Mouse (Mus musculus) frontal cortex, postnatal 25 days (tissue): ENCODE measurements around the gene Cdh23.

Experiments
- DNase-seq, 2 experiments: peaks; one replicate each; pipeline ENCODE4 v3.0.0; 2022; ENCODE audit warnings: low spot score in 2 of 2

The Cdh23 gene

DNA sequence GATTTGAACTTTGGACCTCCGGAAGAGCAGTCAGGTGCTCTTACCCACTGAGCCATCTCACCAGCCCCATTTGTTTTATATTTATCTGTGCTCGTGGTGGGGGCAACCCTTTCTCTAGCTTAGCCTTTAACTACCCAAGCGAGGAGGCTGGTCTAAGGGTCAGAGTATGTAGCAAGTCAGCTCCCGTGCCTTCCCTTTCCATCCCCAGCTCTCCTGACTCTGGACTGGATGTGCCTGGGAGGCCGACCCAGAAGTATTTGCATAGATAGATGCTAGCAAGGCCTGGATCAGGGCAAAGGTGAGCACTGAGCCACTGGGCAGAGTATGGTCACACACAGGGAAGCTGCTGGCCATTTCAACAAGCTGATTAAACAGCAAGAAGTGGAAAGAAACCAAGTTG is 12.5 kb upstream of the Cdh23 start:
- no peak for DNase-seq

DNA sequence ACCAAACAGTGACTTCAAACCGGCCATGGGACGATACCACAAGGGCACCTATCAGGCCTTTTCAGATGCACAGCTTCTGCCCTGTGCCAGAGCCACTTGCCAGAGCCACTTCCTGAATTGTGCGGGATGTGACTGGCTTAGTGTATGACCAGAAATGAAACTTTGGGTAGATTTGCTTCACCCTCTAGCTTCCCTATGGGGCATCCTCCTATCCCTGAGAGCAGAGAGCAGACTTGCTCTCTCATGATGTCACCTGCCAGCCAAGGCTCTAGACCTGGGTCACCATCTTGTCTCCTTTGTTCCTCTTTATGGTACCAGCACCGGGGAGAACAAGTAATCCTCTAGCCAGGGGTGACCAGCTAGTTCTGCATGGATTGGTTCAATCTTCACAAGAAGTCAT is 10.0 kb upstream of the Cdh23 start:
- DNase-seq, result no peak

DNA sequence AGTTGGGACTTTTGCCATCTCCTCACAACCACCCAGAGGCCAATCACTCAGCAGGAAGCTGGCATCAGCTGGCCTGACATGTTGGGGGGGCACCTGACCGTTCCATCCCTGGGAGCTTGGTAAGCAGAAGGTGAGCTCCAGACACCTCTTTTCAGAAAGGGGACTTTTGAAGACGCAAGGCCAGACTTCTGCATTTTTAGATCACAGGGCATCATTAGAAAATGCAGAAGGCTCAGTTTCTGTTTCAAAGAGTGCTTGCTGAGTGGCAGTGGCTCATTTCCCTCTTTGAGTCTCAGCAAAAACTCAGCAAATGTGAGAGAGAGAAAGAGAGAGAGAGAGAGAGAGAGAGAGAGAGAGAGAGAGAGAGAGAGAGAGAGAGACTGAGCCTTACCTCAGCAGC is 8.8 kb upstream of the Cdh23 start:
- no peak for DNase-seq

DNA sequence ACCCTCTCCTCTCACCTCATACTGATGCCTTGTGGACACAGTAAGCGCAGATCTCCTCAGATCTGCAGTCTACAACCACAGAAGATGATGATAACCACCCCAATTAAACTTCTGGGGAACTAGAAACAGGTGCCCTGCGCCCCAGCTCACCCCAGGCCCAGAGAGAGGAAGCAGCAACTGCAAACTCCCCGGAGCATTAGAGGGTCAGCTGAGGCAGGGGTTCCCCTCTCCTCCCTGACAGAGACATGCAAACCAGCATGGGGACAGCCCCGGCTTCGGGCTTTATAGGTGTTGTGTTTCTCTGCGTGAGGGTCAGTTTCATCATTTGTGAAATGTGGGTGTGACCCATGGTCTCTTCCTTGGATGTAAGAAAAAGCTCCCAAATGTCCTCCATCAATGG is 1.5 kb upstream of the Cdh23 start:
- DNase-seq, result no peak

DNA sequence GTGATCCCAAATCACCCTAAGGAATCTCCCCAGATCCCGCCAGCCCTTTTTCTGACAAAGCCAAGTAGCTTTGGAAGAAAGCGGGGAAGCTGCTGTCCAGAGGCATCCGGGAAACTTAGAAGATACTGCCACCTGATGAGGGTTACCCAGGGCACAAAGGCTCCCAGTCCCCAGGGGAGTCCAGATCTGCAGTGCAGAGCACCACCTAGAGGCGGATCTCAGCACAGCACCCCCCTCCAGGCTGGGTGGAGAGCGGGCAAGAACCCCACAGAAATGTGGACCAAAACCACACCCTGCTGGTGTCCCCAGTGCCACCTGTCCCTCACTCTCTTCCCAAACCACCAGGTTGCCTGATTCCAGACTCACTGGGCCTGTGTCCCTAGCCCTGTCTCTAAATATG is 685 bp upstream of the Cdh23 start:
- DNase-seq, result peak; percentile 59 to 60

DNA sequence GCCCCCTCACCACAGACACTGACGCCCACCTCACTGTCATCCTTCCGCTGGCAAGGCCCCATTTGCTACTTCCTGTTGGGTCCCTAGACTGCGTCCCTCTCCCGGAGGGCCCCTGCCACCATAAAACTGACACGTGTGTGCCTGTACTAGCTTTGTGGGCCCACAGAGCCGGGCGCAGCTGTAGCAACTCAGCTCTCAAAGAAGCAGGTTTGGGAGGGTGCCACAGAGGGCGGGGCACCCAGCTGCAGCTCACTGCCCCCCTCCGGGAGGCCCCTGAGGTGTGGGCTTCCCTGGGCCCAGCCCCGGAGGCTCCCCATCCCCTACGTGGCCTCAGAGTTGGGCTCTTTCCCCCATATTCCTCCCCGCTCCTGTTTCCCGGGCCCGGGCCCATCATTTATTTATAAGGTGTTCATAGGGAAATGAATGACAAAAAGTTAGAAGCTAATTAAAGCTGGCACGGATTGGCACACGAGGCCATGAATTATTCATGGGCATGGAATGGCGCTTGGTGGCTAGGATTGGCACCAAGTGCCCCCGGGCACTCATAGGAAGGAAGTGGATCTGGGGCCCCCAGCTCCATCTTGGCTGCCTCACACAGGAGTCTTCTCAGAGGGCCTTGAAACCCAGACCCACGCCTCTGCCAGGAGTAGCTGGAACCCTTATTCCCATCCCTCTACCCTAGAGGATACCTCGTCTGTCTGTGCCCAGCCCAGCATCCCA is 4.5 kb downstream of the Cdh23 start:
- no peak for DNase-seq

DNA sequence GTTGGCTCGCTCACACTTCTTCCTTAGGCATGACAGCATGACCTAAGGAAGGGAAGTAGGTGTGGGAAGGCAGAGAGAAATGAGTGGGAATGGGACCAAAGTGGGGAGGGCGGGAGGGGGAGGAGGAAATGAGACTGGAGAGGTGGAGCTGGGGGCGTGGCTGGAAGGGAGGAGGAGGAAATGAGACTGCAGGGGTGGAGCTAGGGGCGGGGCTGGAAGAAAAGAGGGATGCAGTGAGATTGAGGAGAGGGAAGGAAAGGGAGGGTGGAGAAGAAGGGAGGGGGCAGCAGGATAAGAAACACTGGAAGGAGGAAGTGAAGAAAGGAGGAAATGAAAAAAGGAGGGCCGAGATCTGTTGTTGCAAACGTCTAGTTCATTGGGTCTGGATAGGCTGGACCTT is 5.3 kb downstream of the Cdh23 start:
- no peak for DNase-seq

DNA sequence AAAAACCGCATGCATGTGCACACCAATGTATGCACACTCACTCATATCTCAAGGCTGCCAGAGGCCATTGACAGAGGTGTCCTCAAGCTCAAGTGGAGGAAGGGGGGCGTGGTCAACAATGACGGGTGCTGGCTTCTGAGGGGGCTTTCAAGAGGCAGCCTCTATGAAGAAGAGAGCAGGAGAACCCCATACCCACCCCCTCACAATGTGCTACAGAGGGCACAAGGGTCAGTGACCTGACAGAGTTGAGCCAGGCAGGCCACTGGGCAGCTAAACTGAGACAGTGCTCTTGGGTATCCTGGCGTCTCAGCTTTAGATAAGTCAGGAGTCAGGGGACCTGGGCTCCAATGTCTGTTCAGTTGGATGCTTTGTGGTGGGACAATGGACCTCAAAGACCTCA is 6.9 kb downstream of the Cdh23 start:
- no peak for DNase-seq

DNA sequence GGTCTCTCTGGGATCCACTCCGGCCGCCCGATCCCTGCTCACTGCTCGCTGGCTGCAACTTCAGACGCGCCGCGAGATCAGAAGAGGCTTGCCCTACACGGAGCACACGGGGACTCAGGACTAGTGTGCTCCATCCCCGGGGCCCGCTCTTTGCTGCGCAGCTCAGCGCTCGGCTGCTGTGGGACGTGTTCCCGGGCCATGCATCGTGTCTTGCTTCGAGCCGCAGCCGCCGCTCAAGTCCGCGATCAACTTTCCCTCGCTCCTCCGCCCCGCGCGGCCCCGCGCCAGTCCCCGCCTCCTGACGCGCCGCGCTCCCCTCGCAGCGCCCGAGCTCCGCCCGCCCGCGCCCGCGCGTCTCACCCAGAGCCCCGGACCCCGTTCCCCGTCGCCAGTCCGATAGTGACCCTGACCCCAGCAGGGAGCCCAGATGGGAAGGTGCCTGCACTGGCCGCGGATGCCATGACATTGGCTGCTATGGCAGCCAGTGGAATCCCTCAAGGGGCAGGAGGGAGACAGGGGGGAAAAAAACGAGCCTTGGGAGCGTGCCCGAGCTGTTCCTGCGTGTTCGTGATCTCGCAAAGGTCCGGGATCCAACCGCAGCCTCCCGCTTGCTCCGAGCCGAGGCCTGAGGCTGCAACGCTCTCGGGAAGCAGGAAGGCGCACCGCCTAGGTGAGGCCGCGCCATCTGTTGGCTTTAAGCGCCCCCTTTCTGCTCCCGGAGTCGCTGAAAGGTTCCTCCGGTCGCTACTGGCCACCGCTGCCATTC is 9.1 kb downstream of the Cdh23 start:
- peak; percentile 31 to 37 for DNase-seq

DNA sequence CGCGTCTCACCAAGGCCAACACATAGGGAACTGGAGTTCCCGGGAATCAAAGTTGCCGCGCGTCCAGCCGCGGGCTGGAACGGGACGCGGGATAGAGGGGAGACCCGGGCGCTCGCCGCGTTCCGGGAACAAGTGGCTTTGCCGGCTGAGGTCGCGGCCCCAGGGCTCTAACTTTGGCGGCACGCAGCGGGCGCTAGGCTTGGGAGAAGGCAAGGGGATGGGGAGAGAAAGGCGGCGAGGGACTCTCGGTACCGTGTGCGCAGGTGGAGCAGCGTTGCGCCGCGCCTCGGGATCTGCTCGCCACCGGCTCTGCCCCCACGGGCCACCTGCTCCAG is 9.7 kb downstream of the Cdh23 start:
- no peak for DNase-seq

DNA sequence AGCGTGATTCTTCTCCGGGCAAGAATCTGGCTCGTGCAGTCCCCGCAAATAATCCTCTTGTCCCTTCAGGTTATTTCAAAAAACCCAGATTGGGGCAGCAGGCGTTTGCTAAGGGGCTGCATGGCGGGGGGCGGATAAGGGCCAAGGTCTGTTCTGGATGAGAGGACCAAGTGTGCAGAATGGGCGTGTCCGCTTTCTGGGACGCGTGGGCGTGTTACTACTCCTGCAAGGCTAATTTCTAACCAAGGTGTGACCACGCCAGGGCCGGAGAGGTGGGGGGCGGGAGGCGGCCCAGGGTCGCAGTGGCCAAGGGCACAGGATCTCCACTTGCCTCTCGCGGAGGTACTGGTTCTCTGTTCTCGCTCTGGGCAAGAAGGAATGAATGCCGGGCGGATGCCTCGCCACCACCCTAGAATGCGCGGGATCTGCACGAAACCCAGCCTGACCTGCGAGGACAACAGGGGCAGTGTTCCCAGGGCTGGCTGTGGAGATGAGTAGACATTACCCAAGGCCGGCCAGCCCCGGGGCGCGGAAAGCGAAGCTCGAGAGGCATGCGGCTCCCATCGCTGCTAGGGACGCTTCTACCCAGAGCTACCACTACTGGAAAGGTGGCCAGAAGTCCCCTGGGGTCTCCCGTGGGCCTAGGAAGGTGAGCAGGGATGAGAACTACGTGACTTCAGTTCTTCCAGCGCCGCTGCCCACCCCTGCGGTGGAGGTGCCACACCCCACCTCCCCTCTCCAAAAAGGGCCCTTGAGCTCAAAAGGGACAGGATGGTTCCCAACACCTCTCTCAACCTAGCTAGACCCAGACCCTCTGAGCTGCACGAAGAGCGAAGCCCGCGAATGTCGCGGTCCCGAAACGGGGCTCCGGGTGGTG is 10.3 kb downstream of the Cdh23 start:
- no peak for DNase-seq

DNA sequence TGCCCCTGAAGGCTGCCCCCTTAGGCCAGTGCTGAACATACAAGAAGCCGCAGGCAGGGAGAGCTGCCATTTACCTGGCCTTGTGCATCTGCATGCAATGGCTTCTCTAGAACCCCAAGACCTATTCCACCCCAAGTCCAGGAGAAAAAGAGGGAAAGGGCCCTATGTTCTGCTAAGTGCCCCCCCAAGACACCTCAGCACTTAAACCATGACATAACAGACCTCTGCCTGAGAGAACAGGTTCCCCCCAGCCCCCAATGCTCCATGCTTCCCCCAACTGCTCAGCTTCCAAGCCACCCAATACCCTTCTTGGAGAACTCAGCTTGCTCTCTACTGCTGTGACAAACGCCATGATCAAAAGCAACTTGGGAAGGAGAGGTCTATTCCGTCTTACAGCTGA is 17.4 kb downstream of the Cdh23 start:
- no peak for DNase-seq

DNA sequence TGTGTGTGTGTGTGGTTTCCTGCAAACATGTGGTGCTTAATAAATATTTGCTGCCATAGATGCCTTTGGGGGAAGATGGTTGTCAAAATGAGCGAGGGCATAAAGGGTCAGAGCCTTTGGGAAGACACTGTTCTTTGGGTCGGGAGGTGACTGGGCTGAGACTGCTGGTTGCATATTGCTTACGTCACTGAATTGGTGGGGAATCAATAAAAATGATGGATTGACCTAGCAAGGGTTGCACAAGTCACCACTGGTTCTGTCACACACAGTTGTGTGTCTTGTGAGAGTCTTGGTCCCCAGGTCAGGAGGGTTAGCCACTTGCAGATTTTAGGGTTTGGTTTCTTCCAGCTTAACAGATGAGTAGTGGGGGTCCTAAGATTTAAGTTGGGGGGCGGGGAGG is 19.0 kb downstream of the Cdh23 start:
- no peak for DNase-seq

DNA sequence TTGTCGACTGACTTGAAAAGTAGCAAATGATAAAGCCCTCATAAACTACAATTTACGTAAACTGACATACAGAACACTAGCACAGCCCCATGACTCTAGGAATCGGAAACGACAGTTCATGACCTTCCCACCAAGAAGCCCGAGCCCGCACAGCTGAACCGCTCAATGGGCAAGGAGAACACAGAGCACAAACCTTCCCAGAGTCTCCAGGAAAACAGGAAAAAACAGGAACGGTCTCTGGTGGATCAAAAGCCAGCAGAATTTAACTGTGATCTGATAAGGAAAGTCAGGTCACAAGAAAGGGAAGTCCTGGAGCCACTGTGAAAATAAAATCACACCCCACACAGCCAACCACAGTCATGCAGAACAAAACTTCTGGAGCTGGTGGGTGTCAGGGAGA is 26.1 kb downstream of the Cdh23 start:
- DNase-seq, result no peak

DNA sequence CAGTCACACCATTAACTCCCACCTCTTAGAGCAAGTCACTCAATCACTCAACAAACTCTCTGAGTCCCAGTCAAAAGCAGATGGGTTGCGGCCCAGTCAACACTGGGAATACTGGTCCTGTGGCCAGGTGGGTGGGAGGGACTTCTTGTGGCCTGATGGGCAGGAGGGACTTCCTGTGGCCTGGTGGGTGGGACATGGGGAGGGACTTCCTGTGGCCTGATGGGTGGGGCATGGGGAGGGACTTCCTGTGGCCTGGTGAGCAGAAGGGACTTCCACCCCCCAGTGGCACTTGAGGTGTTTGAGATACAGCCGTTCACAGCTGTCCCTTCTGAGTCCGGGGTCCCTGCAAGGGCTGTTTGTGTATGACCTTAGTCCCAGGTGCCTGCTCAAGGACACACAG is 27.7 kb downstream of the Cdh23 start:
- DNase-seq, result no peak

DNA sequence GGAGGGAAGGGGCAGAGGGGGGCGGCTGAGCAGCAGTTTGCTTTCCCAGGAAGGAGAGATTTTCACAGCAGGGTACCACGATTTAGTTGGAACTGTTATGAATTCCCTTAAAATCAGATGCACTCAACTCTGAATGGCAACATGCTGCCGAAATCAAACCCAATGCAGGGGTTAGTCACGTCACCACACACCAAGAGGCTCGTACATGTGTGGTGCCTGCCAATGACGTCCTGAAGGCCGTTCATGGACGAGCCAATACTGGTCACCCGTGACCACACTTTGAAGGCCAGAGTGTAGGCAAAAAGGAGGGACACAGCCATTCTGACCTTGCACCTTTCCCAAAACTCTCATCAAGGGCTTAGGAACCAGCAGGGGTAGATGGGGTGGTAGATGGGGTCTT is 35.3 kb downstream of the Cdh23 start:
- no peak for DNase-seq

DNA sequence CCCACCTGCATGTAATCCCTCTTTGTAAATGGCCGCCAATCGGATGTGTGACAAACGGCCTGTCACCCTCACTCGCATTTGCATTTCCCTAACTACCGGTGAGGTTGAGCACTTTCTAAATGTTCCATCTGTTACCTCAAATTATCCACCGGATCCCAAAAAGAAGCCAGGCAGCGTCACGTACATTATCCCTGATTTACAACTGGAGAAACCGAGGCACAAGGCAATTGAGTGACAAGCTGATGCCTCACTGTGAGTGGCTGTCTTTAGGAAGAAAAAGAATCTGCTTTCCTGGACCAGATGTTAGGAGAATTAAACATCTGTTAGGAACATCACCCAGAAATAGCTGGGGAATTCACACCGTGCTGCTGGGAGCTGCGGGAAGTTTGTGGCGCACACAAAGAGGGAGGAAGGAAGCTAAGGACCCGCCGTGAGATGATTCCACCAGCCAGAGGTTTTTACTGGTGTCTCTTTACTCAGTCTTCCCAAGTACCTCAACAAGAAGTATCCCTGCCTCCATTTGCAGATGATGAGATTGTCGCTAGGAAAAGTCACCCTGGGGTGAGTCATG is 36.8 kb downstream of the Cdh23 start:
- DNase-seq, result no peak

DNA sequence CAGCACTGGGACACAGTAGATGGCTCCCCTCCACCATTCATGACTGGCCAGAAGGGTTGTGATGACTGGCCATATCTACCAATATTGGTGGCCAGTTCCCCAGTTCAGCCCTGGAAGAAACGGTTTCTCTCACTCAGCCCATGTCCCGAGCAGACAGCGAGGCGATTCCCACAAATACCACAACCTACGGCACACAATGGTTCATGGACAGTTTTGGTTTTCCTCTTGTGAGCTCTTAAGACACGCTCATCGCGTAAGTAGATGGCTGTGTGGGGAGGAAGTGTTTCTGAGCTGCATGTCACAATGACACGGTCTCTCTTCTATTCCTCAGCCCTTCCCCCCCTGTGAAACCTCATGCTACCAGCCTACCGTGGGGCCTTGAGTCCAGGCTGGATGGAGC is 38.1 kb downstream of the Cdh23 start:
- no peak for DNase-seq

DNA sequence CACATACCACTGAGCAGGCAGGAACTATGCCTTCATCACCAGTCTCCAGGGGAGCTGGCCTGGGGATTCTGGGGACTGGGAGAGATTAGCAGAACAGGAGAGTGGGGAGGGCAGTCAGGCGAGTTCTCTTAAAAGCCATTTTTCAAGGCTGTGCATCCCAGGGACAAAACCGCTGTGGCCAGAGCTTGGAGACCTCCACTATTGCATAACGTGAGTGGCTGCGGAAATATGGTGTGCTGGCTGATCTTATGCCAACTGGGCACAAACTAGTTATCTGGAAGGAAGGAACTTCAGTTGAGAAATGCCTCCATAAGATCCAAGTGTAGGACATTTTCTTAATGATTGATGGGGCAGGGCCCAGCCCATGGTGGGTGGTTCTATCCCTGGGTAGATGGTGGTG is 42.6 kb downstream of the Cdh23 start:
- DNase-seq, result no peak

DNA sequence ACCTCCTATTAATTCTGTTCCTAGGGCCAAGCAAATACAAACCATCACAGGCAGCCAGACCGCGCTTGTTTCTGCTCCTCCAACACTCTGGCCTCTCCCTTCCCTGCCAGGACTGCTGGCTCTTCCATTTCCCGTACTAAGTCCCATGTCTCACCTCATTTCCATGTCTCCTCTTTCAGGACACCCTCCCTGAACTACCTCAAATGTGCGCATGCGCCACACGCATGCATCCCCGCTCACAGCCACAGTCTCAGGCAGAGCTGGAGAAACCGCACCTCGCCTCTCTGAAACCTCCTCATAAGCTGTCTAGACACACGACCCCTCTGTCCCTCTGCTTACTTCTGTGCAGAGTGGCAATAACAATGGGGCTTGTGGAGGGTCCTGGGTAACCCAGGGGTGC is 43.2 kb downstream of the Cdh23 start:
- no peak for DNase-seq

DNA sequence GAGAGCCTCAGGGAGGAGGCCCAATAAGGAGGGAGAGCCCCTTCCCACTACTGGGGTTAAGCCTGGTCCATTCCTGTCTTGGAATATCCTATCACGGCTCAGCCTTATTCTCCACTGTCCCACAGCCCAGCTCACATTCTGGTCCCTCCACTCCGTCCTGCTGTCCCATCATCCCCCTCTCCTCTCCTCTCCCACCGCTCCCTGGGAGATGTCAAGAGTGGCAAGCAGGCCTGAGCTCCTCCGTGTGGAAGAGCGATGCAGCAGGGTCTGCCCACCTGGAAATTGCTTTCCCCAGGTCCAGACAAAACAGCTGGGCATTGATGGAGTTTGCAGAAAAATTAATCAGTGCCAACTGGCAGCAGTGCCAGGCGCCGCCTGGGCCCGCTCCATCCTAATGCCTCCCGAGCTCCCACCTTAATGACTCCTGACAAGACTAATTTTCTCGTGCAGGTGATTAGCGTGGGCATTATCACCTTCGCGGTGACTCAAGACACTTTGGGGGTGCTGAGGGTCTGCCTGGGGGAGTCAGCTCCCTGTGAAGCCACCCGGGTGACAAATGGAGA is 52.1 kb downstream of the Cdh23 start:
- no peak for DNase-seq

DNA sequence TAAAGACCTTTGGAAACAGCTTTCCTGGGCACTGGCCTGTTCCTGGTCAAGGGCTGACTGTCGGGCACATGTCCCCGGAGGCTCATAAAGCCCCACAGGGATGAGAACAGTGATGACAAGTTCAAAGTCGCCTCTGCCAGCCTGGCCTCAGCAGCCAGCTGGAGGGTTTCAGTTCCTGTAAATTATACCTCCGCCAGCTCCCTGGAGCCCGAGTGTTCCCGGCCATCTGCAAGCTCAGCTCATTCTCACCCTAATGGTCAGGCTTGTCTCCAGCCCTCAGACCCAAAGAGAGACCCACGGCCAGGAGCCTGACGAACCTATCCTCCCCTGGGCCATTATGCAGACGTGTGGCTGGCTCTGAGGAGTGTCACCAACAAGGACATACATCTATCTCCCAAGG is 57.0 kb downstream of the Cdh23 start:
- no peak for DNase-seq
